Mouse (Mus musculus) erythroblast, embryonic 14.5 days (primary cell): ENCODE measurements around the gene Tm7sf2.

Experiments used
- GATA1 ChIP-seq: IDR thresholded peaks from 2 replicates; pipeline ENCODE4 v1.6.1; 2012; ENCODE audit warnings: low read length, inconsistent platforms, mixed read lengths
- TAL1 ChIP-seq: IDR thresholded peaks from 3 replicates; pipeline ENCODE4 v1.6.1; 2012; ENCODE audit warnings: low read length, inconsistent platforms, mixed read lengths

- TF ChIP-seq GATA1 (no peak), TAL1 (no peak)
Measured at GRCm38 (mm10) chr19:6023059-6023458, 45.1 kb downstream of the Tm7sf2 start.
